Mouse (Mus musculus) heart, postnatal 4 days (tissue): ENCODE data around the gene Prc1. TPM values are rescaled to one million over a fixed set of nuclear protein-coding genes. Genes with fewer than 3 reads are reported as not detected.
"Not testable (repeated sequence)": the region's sequence is repeated elsewhere in the genome, so short reads cannot be mapped to it uniquely, and the experiment has no call there.

Experiments used
- DNase-seq: peaks from one replicate; pipeline ENCODE4 v3.0.0; 2021
- total RNA-seq, 2 experiments: library from RNA; stranded (reverse); gene quantifications; 2 replicates each; pipeline ENCODE4 v1.2.3; 2021

The Prc1 gene
- total RNA-seq, 2 experiments from 2014 or later = 132 to 141 TPM

GRCm38 (mm10) chr7:80285725-80286124, 8.5 kb upstream of the Prc1 start:
- no peak for DNase-seq

- no peak for DNase-seq
Measured at GRCm38 (mm10) chr7:80287736-80288135, 6.5 kb upstream of the Prc1 start.

- no peak for DNase-seq
Measured at GRCm38 (mm10) chr7:80294764-80295648, 756 bp downstream of the Prc1 start.

GRCm38 (mm10) chr7:80296462-80296861, 2.2 kb downstream of the Prc1 start:
- DNase-seq = no peak

GRCm38 (mm10) chr7:80297041-80297440, 2.8 kb downstream of the Prc1 start:
- no peak for DNase-seq

GRCm38 (mm10) chr7:80298754-80299153, 4.5 kb downstream of the Prc1 start:
- DNase-seq = no peak

GRCm38 (mm10) chr7:80299568-80299967, 5.3 kb downstream of the Prc1 start:
- DNase-seq = no peak

- DNase-seq = no peak
Measured at GRCm38 (mm10) chr7:80301522-80301921, 7.3 kb downstream of the Prc1 start.

GRCm38 (mm10) chr7:80307766-80308165, 13.5 kb downstream of the Prc1 start:
- DNase-seq = no peak

GRCm38 (mm10) chr7:80310771-80311170, 16.5 kb downstream of the Prc1 start:
- no peak for DNase-seq

GRCm38 (mm10) chr7:80315733-80316132, 21.5 kb downstream of the Prc1 start:
- DNase-seq = no peak

- DNase-seq = no peak
Measured at GRCm38 (mm10) chr7:80317439-80318115, 23.3 kb downstream of the Prc1 start.

GRCm38 (mm10) chr7:80318670-80319069, 24.4 kb downstream of the Prc1 start:
- no peak for DNase-seq

- no peak for DNase-seq
Measured at GRCm38 (mm10) chr7:80319846-80320496, 25.7 kb downstream of the Prc1 start.

- no peak for DNase-seq
Measured at GRCm38 (mm10) chr7:80323336-80323735, 29.1 kb downstream of the Prc1 start.

- DNase-seq = peak; percentile 96
Measured at GRCm38 (mm10) chr7:80324043-80324815, 30.0 kb downstream of the Prc1 start, which contains the start of gene Rccd1. Gene Rccd1 (minus strand): TSS chr7:80324454.

GRCm38 (mm10) chr7:80324816-80325119, 30.5 kb downstream of the Prc1 start:
- not testable (repeated sequence) for DNase-seq

GRCm38 (mm10) chr7:80325292-80325868, 31.1 kb downstream of the Prc1 start:
- DNase-seq = no peak

GRCm38 (mm10) chr7:80326076-80326475, 31.8 kb downstream of the Prc1 start:
- DNase-seq = no peak

- no peak for DNase-seq
Measured at GRCm38 (mm10) chr7:80330278-80330677, 36.0 kb downstream of the Prc1 start.

GRCm38 (mm10) chr7:80331433-80331832, 37.2 kb downstream of the Prc1 start:
- DNase-seq = no peak

GRCm38 (mm10) chr7:80334848-80335247, 40.6 kb downstream of the Prc1 start:
- DNase-seq = no peak
